Mouse (Mus musculus): ENCODE data around the gene Clcn1. TPM values are rescaled to one million over a fixed set of nuclear protein-coding genes. Genes with fewer than 3 reads are reported as not detected.

Clcn1 gene
- polyA plus RNA-seq, 1 experiment from 2014 or later, result 0.33 TPM

- no peak overlapping the region for H3K9ac ChIP-seq
- peaks cover 6% of the 10 kb centered on the region; the same call in 1 of the 2 replicates for H3K4me1 ChIP-seq
- H3K4me2 ChIP-seq, result no peak overlapping the region
- H3K9me3 ChIP-seq, result no peaks in the 10 kb centered on the region
- no peak overlapping the region for H3K4me3 ChIP-seq
- no peaks in the 10 kb centered on the region for H3K27me3 ChIP-seq
- ATAC-seq (ENCODE audit: insufficient number of reproducible peaks, low FRiP score, low TSS enrichment, low read depth), result no peak
- WGBS, result 76% methylated on average over 9 of the region's 9 CpGs
- H3K27ac ChIP-seq, result no peak overlapping the region
- no peaks in the 10 kb centered on the region for H3K36me3 ChIP-seq
These were observed 57.1 kb downstream of the Clcn1 start for GRCm38 (mm10) chr6:42343361-42344120.

GRCm38 (mm10) chr6:42344255-42344654 is 57.8 kb downstream of the Clcn1 start:
- no peak for ATAC-seq (ENCODE audit: insufficient number of reproducible peaks, low FRiP score, low TSS enrichment, low read depth)
- no peak overlapping the region for H3K4me2 ChIP-seq
- peaks cover 12% of the 10 kb centered on the region; the same call in 1 of the 2 replicates for H3K4me1 ChIP-seq
- 75% methylated on average over 1 of the region's 1 CpGs for WGBS
- no peak overlapping the region for H3K27ac ChIP-seq
- no peaks in the 10 kb centered on the region for H3K36me3 ChIP-seq
- no peak overlapping the region for H3K4me3 ChIP-seq
- no peak overlapping the region for H3K9ac ChIP-seq
- no peaks in the 10 kb centered on the region for H3K27me3 ChIP-seq
- H3K9me3 ChIP-seq, result no peaks in the 10 kb centered on the region

GRCm38 (mm10) chr6:42348281-42349005 is 62.0 kb downstream of the Clcn1 start:
- ATAC-seq (ENCODE audit: insufficient number of reproducible peaks, low FRiP score, low TSS enrichment, low read depth), result no peak
- H3K27me3 ChIP-seq, result no peaks in the 10 kb centered on the region
- no peaks in the 10 kb centered on the region for H3K9me3 ChIP-seq
- H3K36me3 ChIP-seq, result peaks cover 19% of the 10 kb centered on the region; the same call in 1 of the 2 replicates
- 37% methylated on average over 12 of the region's 12 CpGs for WGBS
- H3K4me3 ChIP-seq, result peak overlapping the region; percentile 82
- peak overlapping the region; percentile 84 for H3K4me2 ChIP-seq
- peaks cover 41% of the 10 kb centered on the region for H3K4me1 ChIP-seq
- peak overlapping the region; percentile 7; the same call in 1 of the 2 replicates for H3K27ac ChIP-seq
- no peak overlapping the region for H3K9ac ChIP-seq

- peak overlapping the region; percentile 82 for H3K4me3 ChIP-seq
- no peaks in the 10 kb centered on the region for H3K9me3 ChIP-seq
- peaks cover 21% of the 10 kb centered on the region; the same call in 1 of the 2 replicates for H3K36me3 ChIP-seq
- H3K9ac ChIP-seq, result peak overlapping the region; percentile 83
- WGBS, result 1% methylated on average over 11 of the region's 11 CpGs
- no peaks in the 10 kb centered on the region for H3K27me3 ChIP-seq
- peak overlapping the region; percentile 96 for H3K27ac ChIP-seq
- peaks cover 47% of the 10 kb centered on the region for H3K4me1 ChIP-seq
- H3K4me2 ChIP-seq, result peak overlapping the region; percentile 84
- ATAC-seq (ENCODE audit: insufficient number of reproducible peaks, low FRiP score, low TSS enrichment, low read depth), result no peak; the same call in 1 of the 2 replicates
These were observed 62.5 kb downstream of the Clcn1 start for GRCm38 (mm10) chr6:42349006-42349425.

GRCm38 (mm10) chr6:42349426-42350020 is 63.0 kb downstream of the Clcn1 start, which contains the start of gene Zyx:
Zyx (plus strand) TSS chr6:42349630.
- Histone ChIP-seq H3K4me1 (peaks cover 52% of the 10 kb centered on the region), H3K36me3 (peaks cover 21% of the 10 kb centered on the region; the same call in 1 of the 2 replicates), H3K4me2 (peak within 1 kb of the TSS; percentile 84), H3K9ac (peak within 1 kb of the TSS; percentile 83), H3K27me3 (no peaks in the 10 kb centered on the region), H3K27ac (peak within 1 kb of the TSS; percentile 96), H3K4me3 (peak within 1 kb of the TSS; percentile 82), H3K9me3 (no peaks in the 10 kb centered on the region)
- peak; percentile 91 for ATAC-seq (ENCODE audit: insufficient number of reproducible peaks, low FRiP score, low TSS enrichment, low read depth)
- WGBS, result under 1% methylated on average over 26 of the region's 36 CpGs

- Histone ChIP-seq H3K9me3 (no peaks in the 10 kb centered on the region), H3K27ac (peak overlapping the region; percentile 96), H3K9ac (peak overlapping the region; percentile 83), H3K27me3 (no peaks in the 10 kb centered on the region), H3K4me1 (peaks cover 58% of the 10 kb centered on the region), H3K36me3 (peaks cover 27% of the 10 kb centered on the region), H3K4me3 (peak overlapping the region; percentile 82), H3K4me2 (peak overlapping the region; percentile 84)
- WGBS, result under 1% methylated on average over 70 of the region's 72 CpGs
- peak; percentile 4; the same call in 1 of the 2 replicates for ATAC-seq (ENCODE audit: insufficient number of reproducible peaks, low FRiP score, low TSS enrichment, low read depth)
These were observed 63.8 kb downstream of the Clcn1 start for GRCm38 (mm10) chr6:42350021-42350967.

- H3K4me2 ChIP-seq, result peak overlapping the region; percentile 84
- peak overlapping the region; percentile 82 for H3K4me3 ChIP-seq
- 37% methylated on average over 13 of the region's 13 CpGs for WGBS
- H3K4me1 ChIP-seq, result peaks cover 58% of the 10 kb centered on the region
- no peak for ATAC-seq (ENCODE audit: insufficient number of reproducible peaks, low FRiP score, low TSS enrichment, low read depth)
- peak overlapping the region; percentile 83 for H3K9ac ChIP-seq
- H3K9me3 ChIP-seq, result no peaks in the 10 kb centered on the region
- H3K27ac ChIP-seq, result peak overlapping the region; percentile 96
- no peaks in the 10 kb centered on the region for H3K27me3 ChIP-seq
- peaks cover 34% of the 10 kb centered on the region for H3K36me3 ChIP-seq
These were observed 64.7 kb downstream of the Clcn1 start for GRCm38 (mm10) chr6:42350968-42351775.

- no peak for ATAC-seq (ENCODE audit: insufficient number of reproducible peaks, low FRiP score, low TSS enrichment, low read depth)
- H3K9ac ChIP-seq, result no peak overlapping the region
- peak overlapping the region; percentile 84 for H3K4me2 ChIP-seq
- H3K4me3 ChIP-seq, result peak overlapping the region; percentile 82
- H3K27me3 ChIP-seq, result no peaks in the 10 kb centered on the region
- H3K9me3 ChIP-seq, result no peaks in the 10 kb centered on the region
- H3K36me3 ChIP-seq, result peaks cover 41% of the 10 kb centered on the region
- H3K27ac ChIP-seq, result peak overlapping the region; percentile 44
- WGBS, result 73% methylated on average over 7 of the region's 7 CpGs
- H3K4me1 ChIP-seq, result peaks cover 62% of the 10 kb centered on the region
These were observed 65.4 kb downstream of the Clcn1 start for GRCm38 (mm10) chr6:42351776-42352485.

- ATAC-seq (ENCODE audit: insufficient number of reproducible peaks, low FRiP score, low TSS enrichment, low read depth), result no peak
- Histone ChIP-seq H3K9ac (no peak overlapping the region), H3K27ac (peak overlapping the region; percentile 44), H3K4me1 (peaks cover 66% of the 10 kb centered on the region), H3K36me3 (peaks cover 47% of the 10 kb centered on the region), H3K4me3 (0 out of 2 replicates have a peak overlapping the region, but pooled peaks have one; percentile 82), H3K9me3 (no peaks in the 10 kb centered on the region), H3K27me3 (no peaks in the 10 kb centered on the region), H3K4me2 (peak overlapping the region; percentile 84; the same call in 1 of the 2 replicates)
- 92% methylated on average over 1 of the region's 1 CpGs for WGBS
These were observed 66.0 kb downstream of the Clcn1 start for GRCm38 (mm10) chr6:42352486-42352846.

GRCm38 (mm10) chr6:42353180-42353579 is 66.7 kb downstream of the Clcn1 start:
- Histone ChIP-seq H3K4me2 (peak overlapping the region; percentile 25; the same call in 1 of the 2 replicates), H3K9ac (no peak overlapping the region), H3K27me3 (no peaks in the 10 kb centered on the region), H3K36me3 (peaks cover 54% of the 10 kb centered on the region), H3K4me3 (no peak overlapping the region), H3K9me3 (no peaks in the 10 kb centered on the region), H3K4me1 (peaks cover 66% of the 10 kb centered on the region), H3K27ac (peak overlapping the region; percentile 61)
- ATAC-seq (ENCODE audit: insufficient number of reproducible peaks, low FRiP score, low TSS enrichment, low read depth), result no peak
- WGBS, result 49% methylated on average over 8 of the region's 8 CpGs
